Mouse (Mus musculus) bone marrow macrophage, adult 2 months (primary cell): ENCODE measurements around the gene Rpgrip1l.

ENCODE experiments used
- CTCF ChIP-seq: IDR thresholded peaks from 2 replicates; pipeline ENCODE4 v1.5.1; 2012; ENCODE audit warnings: low read depth, mild to moderate bottlenecking, low read length, moderate library complexity
- POLR2A ChIP-seq: IDR thresholded peaks from 2 replicates; pipeline ENCODE4 v1.6.1; 2012; ENCODE audit warnings: mild to moderate bottlenecking, low read depth, low read length, borderline replicate concordance

DNA sequence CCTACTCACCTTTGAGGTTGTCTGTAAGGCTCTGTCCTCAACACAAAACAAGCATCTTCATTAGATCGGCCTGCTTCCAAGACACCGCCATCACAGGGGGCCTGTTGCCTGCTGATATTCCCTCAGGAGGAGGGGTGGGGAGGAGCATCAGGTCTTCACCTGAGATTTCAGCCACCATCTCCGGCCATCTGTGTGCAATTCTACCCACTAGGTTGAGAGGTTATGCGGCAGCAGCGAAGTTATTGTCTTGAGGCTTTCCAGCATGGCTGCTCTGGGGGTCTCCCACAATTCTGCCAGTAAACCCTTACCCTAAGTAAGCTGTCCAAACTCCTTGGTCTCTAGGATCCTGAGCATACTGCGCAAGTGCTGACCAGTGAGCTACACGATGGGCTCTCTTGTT lies 113.2 kb downstream of the Rpgrip1l start, which contains the start of gene Aktip:
- TF ChIP-seq POLR2A (no peak), CTCF (no peak)
